Mouse (Mus musculus): Measurements from ENCODE around the gene Entpd8. TPM values are rescaled to one million over a fixed set of nuclear protein-coding genes. Genes with fewer than 3 reads are reported as not detected.
A peak's percentile ranks its signal among the peaks of the same experiment; 100 is the strongest.

Entpd8 gene
- polyA plus RNA-seq, 1 experiment from 2014 or later = 5.3 TPM

DNA sequence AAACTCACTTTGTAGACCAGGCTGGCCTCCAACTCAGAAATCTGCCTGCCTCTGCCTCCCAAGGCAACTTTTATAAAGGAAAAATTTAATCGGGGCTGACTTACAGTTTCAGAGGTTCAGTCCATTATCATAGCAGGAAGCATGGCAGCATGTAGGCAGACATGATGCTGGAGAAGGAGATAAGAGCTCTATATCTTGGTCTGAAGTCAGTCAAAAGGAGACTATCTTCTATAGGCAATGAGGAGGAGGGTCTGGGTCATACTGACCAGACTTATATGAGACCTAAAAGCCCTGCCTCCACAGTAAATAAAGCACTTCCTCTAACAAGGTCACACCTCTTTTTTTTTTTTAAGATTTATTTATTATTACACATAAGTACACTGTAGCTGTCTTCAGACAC lies 15.8 kb upstream of the Entpd8 start:
- H3K4me2 ChIP-seq = no peak overlapping the region
- H3K27me3 ChIP-seq = no peaks in the 10 kb centered on the region
- WGBS (ENCODE audit: insufficient replicate concordance) = 19% methylated on average over 1 of the region's 1 CpGs
- H3K4me3 ChIP-seq (replicated peaks) = no peak overlapping the region
- no peak overlapping the region for H3K27ac ChIP-seq (replicated peaks)
- no peak overlapping the region for H3K9ac ChIP-seq
- ATAC-seq (ENCODE audit: insufficient read depth) = peak; percentile 50; the same call in 1 of the 2 replicates
- H3K9me3 ChIP-seq (replicated peaks) = no peaks in the 10 kb centered on the region
- no peaks in the 10 kb centered on the region for H3K36me3 ChIP-seq (replicated peaks)
- peaks cover 13% of the 10 kb centered on the region for H3K4me1 ChIP-seq (replicated peaks)

DNA sequence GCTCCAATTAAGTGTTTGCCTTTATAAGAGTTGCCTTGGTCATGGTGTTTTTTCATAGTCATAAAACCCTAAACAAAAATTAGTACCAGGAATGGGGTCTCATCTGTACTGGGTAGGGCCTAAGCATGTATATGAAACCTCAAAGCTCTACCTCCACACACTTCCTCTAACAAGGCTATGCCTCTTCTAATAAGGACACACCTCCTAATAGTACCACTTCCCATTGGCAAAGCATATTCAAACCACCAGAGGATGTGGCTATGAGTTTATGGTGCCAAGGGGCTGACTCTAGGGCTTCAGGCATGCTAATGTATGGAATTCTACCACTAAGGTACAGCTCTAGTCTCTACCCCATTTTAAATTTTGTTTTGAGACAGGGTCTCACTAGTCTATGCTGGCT lies 14.6 kb upstream of the Entpd8 start:
- Histone ChIP-seq H3K27ac (replicated peaks) (no peak overlapping the region), H3K9ac (no peak overlapping the region), H3K4me2 (no peak overlapping the region), H3K36me3 (replicated peaks) (no peaks in the 10 kb centered on the region), H3K27me3 (no peaks in the 10 kb centered on the region), H3K9me3 (replicated peaks) (no peaks in the 10 kb centered on the region), H3K4me1 (replicated peaks) (peaks cover 16% of the 10 kb centered on the region), H3K4me3 (replicated peaks) (no peak overlapping the region)
- no peak for ATAC-seq (ENCODE audit: insufficient read depth)

DNA sequence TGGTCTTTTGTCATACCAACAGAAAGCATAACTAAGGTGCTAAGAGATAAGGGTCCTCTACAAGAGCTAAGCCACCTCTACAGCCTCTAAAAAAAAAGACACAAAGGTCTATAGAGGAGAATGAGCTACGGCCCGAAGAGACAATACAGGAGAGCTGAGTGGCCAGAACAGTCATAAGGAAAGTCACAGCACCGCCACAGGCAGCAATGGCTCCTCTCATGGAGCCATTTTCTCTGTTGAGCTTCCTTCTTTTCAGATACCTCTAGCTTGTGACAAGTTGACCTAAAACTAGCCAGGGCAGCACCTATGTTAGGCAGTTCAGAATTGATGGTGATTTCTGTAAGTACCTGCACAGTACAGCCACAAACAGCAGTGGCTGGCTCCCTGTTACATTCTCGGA lies 13.6 kb upstream of the Entpd8 start:
- 70% methylated on average over 4 of the region's 4 CpGs for WGBS (ENCODE audit: insufficient replicate concordance)
- Histone ChIP-seq H3K4me1 (replicated peaks) (peaks cover 10% of the 10 kb centered on the region), H3K9me3 (replicated peaks) (no peaks in the 10 kb centered on the region), H3K36me3 (replicated peaks) (no peaks in the 10 kb centered on the region), H3K4me3 (replicated peaks) (no peak overlapping the region), H3K27me3 (no peaks in the 10 kb centered on the region), H3K27ac (replicated peaks) (no peak overlapping the region), H3K4me2 (no peak overlapping the region), H3K9ac (no peak overlapping the region)
- ATAC-seq (ENCODE audit: insufficient read depth) = no peak

DNA sequence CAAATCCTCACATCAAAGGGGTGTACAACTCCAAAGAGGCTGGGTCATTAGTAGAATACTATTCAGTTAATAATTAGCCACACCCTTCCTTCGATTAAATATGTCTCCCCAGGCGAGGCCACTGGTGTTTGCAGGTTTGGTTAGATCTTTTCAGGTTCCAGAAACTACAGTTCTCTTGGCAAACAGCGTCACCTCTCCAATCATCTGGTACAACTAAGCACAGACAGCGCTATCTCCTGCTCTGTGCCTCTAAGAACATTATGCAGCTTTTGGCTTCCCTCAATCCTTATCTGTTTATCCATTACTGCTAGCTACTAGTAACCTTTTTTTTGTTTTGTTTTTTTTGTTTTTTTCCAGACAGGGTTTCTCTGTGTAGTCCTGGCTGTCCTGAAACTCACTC lies 10.6 kb upstream of the Entpd8 start:
- Histone ChIP-seq H3K9me3 (replicated peaks) (no peaks in the 10 kb centered on the region), H3K4me1 (replicated peaks) (0 out of 2 replicates have a peak, but pooled peaks cover 4% of the 10 kb centered on the region), H3K27me3 (no peaks in the 10 kb centered on the region), H3K9ac (no peak overlapping the region), H3K4me3 (replicated peaks) (no peak overlapping the region), H3K4me2 (no peak overlapping the region), H3K27ac (replicated peaks) (no peak overlapping the region), H3K36me3 (replicated peaks) (no peaks in the 10 kb centered on the region)
- no peak for ATAC-seq (ENCODE audit: insufficient read depth)
- WGBS (ENCODE audit: insufficient replicate concordance) = 42% methylated on average over 4 of the region's 4 CpGs

DNA sequence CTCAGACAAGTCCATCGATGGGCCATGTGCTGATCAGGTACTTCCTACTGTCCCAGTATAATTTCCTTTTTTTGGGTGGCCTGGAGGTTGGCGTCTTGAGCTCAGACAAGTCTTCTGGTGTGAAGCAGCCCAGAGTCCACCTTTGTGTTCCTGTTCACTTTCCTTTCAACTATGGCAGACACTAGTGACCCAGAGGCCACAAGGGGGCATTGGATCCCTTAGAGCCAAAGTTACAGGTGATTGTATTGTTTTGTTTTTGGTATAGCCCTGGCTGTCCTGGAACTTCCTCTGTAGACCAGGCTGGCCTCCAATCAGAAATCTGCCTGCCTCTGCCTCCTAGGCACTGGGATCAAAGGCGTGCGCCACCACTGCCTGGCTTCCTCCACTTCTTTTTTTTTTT lies 7.7 kb upstream of the Entpd8 start:
- 68% methylated on average over 4 of the region's 4 CpGs for WGBS (ENCODE audit: insufficient replicate concordance)
- H3K27me3 ChIP-seq = no peaks in the 10 kb centered on the region
- no peak overlapping the region for H3K4me3 ChIP-seq (replicated peaks)
- H3K4me1 ChIP-seq (replicated peaks) = 0 out of 2 replicates have a peak, but pooled peaks cover 4% of the 10 kb centered on the region
- H3K4me2 ChIP-seq = no peak overlapping the region
- no peak overlapping the region for H3K9ac ChIP-seq
- no peaks in the 10 kb centered on the region for H3K9me3 ChIP-seq (replicated peaks)
- H3K27ac ChIP-seq (replicated peaks) = no peak overlapping the region
- H3K36me3 ChIP-seq (replicated peaks) = no peaks in the 10 kb centered on the region
- no peak for ATAC-seq (ENCODE audit: insufficient read depth)

DNA sequence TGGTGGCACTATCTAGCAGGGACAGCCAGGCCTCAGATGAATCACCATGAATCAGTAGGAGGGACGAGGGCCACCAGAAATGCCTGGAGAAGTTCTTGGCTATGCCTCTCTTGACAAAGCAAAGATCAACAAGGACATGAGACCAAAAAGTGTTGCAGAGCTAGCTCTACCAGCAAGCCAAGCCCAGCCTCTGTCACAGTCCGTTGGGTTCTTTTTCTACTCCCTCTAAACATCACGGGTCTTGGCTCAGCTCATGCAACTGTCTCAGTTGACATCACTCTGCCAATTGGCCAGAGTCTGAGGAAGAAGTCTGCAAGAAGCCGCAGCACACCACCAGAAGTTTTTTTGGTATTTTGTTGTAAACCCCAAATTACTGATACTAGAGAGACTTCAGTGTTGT lies 4.6 kb upstream of the Entpd8 start:
- H3K27me3 ChIP-seq = no peaks in the 10 kb centered on the region
- no peak overlapping the region for H3K4me2 ChIP-seq
- 57% methylated on average over 4 of the region's 4 CpGs for WGBS (ENCODE audit: insufficient replicate concordance)
- no peaks in the 10 kb centered on the region for H3K9me3 ChIP-seq (replicated peaks)
- H3K9ac ChIP-seq = no peak overlapping the region
- no peak for ATAC-seq (ENCODE audit: insufficient read depth)
- H3K4me3 ChIP-seq (replicated peaks) = no peak overlapping the region
- H3K27ac ChIP-seq (replicated peaks) = no peak overlapping the region
- no peaks in the 10 kb centered on the region for H3K36me3 ChIP-seq (replicated peaks)
- H3K4me1 ChIP-seq (replicated peaks) = no peaks in the 10 kb centered on the region

DNA sequence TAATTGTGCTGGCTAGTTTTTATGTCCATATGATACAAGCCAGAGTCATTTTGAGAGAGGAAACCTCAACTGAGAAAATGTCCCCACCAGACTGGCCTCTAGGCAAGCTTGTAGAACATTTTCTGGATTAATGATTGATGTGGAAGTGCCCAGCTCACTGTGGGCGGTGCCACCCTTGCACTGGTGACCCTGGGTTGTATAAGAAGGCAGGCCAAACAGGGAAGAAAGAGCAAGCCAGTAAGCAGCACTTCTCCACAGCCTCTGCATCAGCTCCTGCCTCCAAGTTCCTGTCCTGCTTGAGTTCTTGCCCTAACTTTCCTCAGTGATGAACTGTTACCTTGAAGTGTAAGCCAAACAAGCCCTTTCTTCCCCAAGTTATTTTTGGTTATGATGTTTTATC lies 1.1 kb upstream of the Entpd8 start:
- H3K36me3 ChIP-seq (replicated peaks) = no peaks in the 10 kb centered on the region
- no peaks in the 10 kb centered on the region for H3K9me3 ChIP-seq (replicated peaks)
- 0 out of 2 replicates have a peak, but pooled peaks have one; percentile 11 for ATAC-seq (ENCODE audit: insufficient read depth)
- H3K27ac ChIP-seq (replicated peaks) = peak overlapping the region; percentile 56; the same call in 1 of the 2 replicates
- H3K4me1 ChIP-seq (replicated peaks) = 0 out of 2 replicates have a peak, but pooled peaks cover 5% of the 10 kb centered on the region
- H3K9ac ChIP-seq = no peak overlapping the region
- WGBS (ENCODE audit: insufficient replicate concordance) = 56% methylated on average over 1 of the region's 1 CpGs
- H3K4me3 ChIP-seq (replicated peaks) = no peak overlapping the region
- H3K27me3 ChIP-seq = no peaks in the 10 kb centered on the region
- peak overlapping the region; percentile 18; the same call in 1 of the 2 replicates for H3K4me2 ChIP-seq

DNA sequence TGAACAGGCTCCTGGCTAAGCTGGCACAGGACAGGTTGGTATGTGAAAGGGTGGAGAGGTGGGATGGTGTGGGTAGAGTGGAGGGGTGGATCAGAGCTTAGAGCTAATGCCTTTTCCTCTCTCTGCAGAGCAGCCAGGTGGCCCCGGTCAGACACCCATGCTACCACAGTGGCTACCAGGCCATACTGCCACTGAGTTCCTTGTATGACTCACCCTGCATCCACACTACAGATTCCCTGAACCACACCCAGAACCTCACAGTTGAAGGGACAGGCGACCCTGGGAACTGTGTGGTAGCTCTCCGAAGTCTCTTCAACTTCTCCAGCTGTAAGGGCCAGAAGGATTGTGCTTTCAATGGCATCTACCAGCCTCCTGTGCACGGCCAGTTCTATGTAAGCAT lies 3.6 kb downstream of the Entpd8 start:
- H3K27ac ChIP-seq (replicated peaks) = no peak overlapping the region
- H3K4me3 ChIP-seq (replicated peaks) = no peak overlapping the region
- H3K9me3 ChIP-seq (replicated peaks) = no peaks in the 10 kb centered on the region
- no peaks in the 10 kb centered on the region for H3K36me3 ChIP-seq (replicated peaks)
- no peak overlapping the region for H3K9ac ChIP-seq
- H3K27me3 ChIP-seq = no peaks in the 10 kb centered on the region
- H3K4me1 ChIP-seq (replicated peaks) = 0 out of 2 replicates have a peak, but pooled peaks cover 5% of the 10 kb centered on the region
- 71% methylated on average over 4 of the region's 4 CpGs for WGBS (ENCODE audit: insufficient replicate concordance)
- no peak overlapping the region for H3K4me2 ChIP-seq
- ATAC-seq (ENCODE audit: insufficient read depth) = no peak

DNA sequence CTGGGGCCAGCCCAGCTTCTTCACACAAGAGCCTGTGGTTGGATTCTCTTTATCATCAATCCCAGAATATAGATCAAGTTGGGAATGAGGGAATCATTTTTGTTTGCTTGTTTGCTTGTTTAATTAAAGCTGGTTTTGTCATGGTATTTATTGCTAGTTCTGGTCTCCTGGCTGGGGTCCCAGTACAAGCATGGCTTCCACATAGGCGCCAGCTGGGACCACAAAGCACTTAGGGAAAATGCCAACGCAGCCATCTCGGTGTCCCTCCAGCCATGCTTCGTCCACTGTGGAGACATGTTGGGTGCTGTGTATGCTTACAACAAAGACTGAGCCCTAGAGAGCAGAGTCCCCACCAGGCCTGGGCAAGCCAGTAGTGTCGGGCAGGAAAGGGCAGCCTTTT lies 5.5 kb downstream of the Entpd8 start:
- H3K4me1 ChIP-seq (replicated peaks) = 0 out of 2 replicates have a peak, but pooled peaks cover 5% of the 10 kb centered on the region
- H3K27ac ChIP-seq (replicated peaks) = no peak overlapping the region
- no peak overlapping the region for H3K4me2 ChIP-seq
- no peaks in the 10 kb centered on the region for H3K27me3 ChIP-seq
- H3K9ac ChIP-seq = no peak overlapping the region
- 79% methylated on average over 5 of the region's 5 CpGs for WGBS (ENCODE audit: insufficient replicate concordance)
- H3K9me3 ChIP-seq (replicated peaks) = no peaks in the 10 kb centered on the region
- ATAC-seq (ENCODE audit: insufficient read depth) = no peak
- H3K36me3 ChIP-seq (replicated peaks) = no peaks in the 10 kb centered on the region
- H3K4me3 ChIP-seq (replicated peaks) = no peak overlapping the region

DNA sequence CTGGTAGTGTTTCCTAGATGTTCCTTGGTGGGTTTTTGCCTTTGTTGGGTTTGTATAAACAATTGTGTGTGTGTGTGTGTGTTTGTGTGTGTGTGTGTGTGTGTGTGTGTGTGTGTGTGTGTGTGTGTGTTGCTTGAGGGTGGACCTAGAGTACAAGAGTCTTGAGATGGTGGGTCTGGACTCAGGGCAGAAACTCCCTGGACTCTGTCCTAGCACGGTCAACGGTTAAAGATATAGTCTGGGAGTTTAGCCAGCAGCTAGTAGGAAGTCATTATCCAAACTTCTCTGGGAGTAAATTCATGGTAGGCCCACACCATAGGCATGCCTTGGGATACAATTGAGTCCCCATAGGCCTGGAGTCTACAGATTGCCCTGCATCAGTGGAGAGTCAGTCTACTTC lies 7.7 kb downstream of the Entpd8 start:
- Histone ChIP-seq H3K4me2 (no peak overlapping the region), H3K36me3 (replicated peaks) (no peaks in the 10 kb centered on the region), H3K4me3 (replicated peaks) (no peak overlapping the region), H3K9ac (no peak overlapping the region), H3K4me1 (replicated peaks) (no peaks in the 10 kb centered on the region), H3K27ac (replicated peaks) (no peak overlapping the region), H3K9me3 (replicated peaks) (no peaks in the 10 kb centered on the region), H3K27me3 (no peaks in the 10 kb centered on the region)
- WGBS (ENCODE audit: insufficient replicate concordance) = 88% methylated on average over 2 of the region's 2 CpGs
- no peak for ATAC-seq (ENCODE audit: insufficient read depth)

DNA sequence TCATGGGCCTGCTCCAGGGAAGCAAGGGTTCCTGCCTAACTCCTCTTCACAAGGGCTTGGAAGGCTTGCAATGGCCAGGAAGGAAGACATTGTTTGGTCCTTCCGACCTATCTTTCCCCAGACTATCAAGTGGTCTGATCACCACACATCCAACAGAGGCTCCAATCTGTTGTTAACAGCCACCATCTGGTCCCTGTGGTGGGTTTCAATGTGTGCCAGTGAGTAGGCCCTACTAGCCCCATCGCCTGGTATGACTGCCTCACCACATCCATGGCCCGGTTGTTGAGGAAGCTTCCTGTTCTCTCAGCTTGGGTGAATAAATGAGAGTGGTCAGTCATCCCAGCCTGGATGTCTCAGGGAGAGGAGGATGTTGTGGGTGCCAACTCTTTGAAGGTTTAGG lies 8.5 kb downstream of the Entpd8 start:
- Histone ChIP-seq H3K9me3 (replicated peaks) (no peaks in the 10 kb centered on the region), H3K4me2 (no peak overlapping the region), H3K27me3 (peaks cover 2% of the 10 kb centered on the region; the same call in 1 of the 2 replicates), H3K4me3 (replicated peaks) (no peak overlapping the region), H3K4me1 (replicated peaks) (no peaks in the 10 kb centered on the region), H3K9ac (no peak overlapping the region), H3K36me3 (replicated peaks) (no peaks in the 10 kb centered on the region), H3K27ac (replicated peaks) (no peak overlapping the region)
- WGBS (ENCODE audit: insufficient replicate concordance) = 50% methylated on average over 3 of the region's 3 CpGs
- no peak for ATAC-seq (ENCODE audit: insufficient read depth)

DNA sequence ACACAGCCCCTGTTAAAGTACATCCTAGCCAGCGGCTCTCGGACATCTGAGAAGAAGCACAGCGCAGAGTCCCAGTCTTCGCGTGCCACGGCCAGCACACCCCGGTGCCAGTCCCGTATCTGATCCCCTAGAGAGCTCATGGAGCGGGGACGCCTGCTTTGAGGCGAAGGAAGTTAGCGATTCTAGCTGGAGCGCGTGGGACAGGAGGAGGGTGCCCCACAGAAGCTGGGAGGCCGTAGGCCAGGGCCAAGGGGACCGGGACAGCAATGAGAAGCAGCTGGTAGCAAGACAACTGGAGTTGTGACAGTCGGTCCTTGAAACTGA lies 14.6 kb downstream of the Entpd8 start:
- Histone ChIP-seq H3K4me1 (replicated peaks) (peaks cover 18% of the 10 kb centered on the region), H3K4me2 (peak overlapping the region; percentile 61), H3K9ac (0 out of 2 replicates have a peak overlapping the region, but pooled peaks have one; percentile 27), H3K4me3 (replicated peaks) (peak overlapping the region; percentile 33), H3K9me3 (replicated peaks) (no peaks in the 10 kb centered on the region), H3K36me3 (replicated peaks) (no peaks in the 10 kb centered on the region), H3K27ac (replicated peaks) (no peak overlapping the region), H3K27me3 (peaks cover 9% of the 10 kb centered on the region)
- ATAC-seq (ENCODE audit: insufficient read depth) = peak; percentile 35
- WGBS (ENCODE audit: insufficient replicate concordance) = 41% methylated on average over 17 of the region's 17 CpGs
